Mouse (Mus musculus) liver, embryonic 14.5 days (tissue): ENCODE data around the gene Pan3. TPM values are rescaled to one million over a fixed set of nuclear protein-coding genes. Genes with fewer than 3 reads are reported as not detected.

Experiments
- ATAC-seq: fragments of 200-750 bp; cut with Nextera tagmentation; 2 replicates; pipeline ENCODE4 v1.8.0; 2017; ENCODE audit warnings: moderate number of reproducible peaks, mild to moderate bottlenecking, moderate library complexity; ENCODE audit not compliant: insufficient read depth
- DNase-seq, 3 experiments: peaks; one replicate each; pipeline ENCODE4 v3.0.0-alpha.2; 2012 to 2013; ENCODE audit warnings: low read depth in 3 of 3, low spot score in 3 of 3
- H3K27ac ChIP-seq: fragments of 300-500 bp; sonication (generic); 2 replicates; pipeline ENCODE4 v1.5.1; 2014; ENCODE audit warnings: moderate library complexity, mild to moderate bottlenecking, control low read depth, inconsistent platforms
- H3K27me3 ChIP-seq: fragments of 300-500 bp; sonication (generic); 2 replicates; pipeline ENCODE4 v1.6.1; 2014; ENCODE audit warnings: mild to moderate bottlenecking, low read length, moderate library complexity; ENCODE audit not compliant: control insufficient read depth, insufficient read depth
- H3K36me3 ChIP-seq: fragments of 300-500 bp; sonication (generic); replicated peaks from 2 replicates; pipeline ENCODE4 v1.6.1; 2014; ENCODE audit warnings: low read depth; ENCODE audit not compliant: control insufficient read depth, insufficient read depth
- H3K4me1 ChIP-seq, 2 experiments: fragments of 200-500 bp in 1 of 2; fragments of 300-500 bp in 1 of 2; sonication (generic) in 1 of 2; replicated peaks; 2 replicates each; pipeline ENCODE4 v1.6.1; 2012 to 2014; ENCODE audit warnings: antibody characterized with exemption in 1 of 2, inconsistent platforms in 1 of 2, low read length in 1 of 2; ENCODE audit not compliant: control insufficient read depth in 2 of 2, insufficient read depth in 2 of 2
- H3K4me2 ChIP-seq: fragments of 300-500 bp; sonication (generic); 2 replicates; pipeline ENCODE4 v1.6.1; 2014; ENCODE audit warnings: low read depth, mild to moderate bottlenecking, control low read depth, moderate library complexity
- H3K4me3 ChIP-seq, 2 experiments: fragments of 200-500 bp in 1 of 2; fragments of 300-500 bp in 1 of 2; sonication (generic) in 1 of 2; 2 replicates each; pipeline ENCODE4 v1.5.1; 2012 to 2014; ENCODE audit warnings: low read depth in 2 of 2, low read length in 2 of 2, mild to moderate bottlenecking in 2 of 2, control low read depth in 1 of 2, inconsistent platforms in 1 of 2, moderate library complexity in 1 of 2; ENCODE audit not compliant: insufficient read depth in 1 of 2
- H3K9ac ChIP-seq: fragments of 300-500 bp; sonication (generic); replicated peaks from 2 replicates; pipeline ENCODE4 v1.6.1; 2014; ENCODE audit warnings: mild to moderate bottlenecking, control low read depth, moderate library complexity
- H3K9me3 ChIP-seq: fragments of 300-500 bp; sonication (generic); 2 replicates; pipeline ENCODE4 v1.6.1; 2016; ENCODE audit warnings: low read length, mixed read lengths; ENCODE audit not compliant: control insufficient read depth
- CTCF ChIP-seq: IDR thresholded peaks from 2 replicates; pipeline ENCODE4 v1.5.1; 2016; ENCODE audit warnings: antibody characterized with exemption, low read depth, control low read depth
- EP300 ChIP-seq: IDR thresholded peaks from 2 replicates; pipeline ENCODE4 v1.6.1; 2016; ENCODE audit warnings: antibody characterized with exemption, low read depth
- WGBS: fragments of 180-500 bp; shearing (Covaris S2); extraction: QIAGEN DNeasy Blood & Tissue Kit; methylation state at CpG from one replicate; pipeline ENCODE4 v1.1.7; 2014; ENCODE audit not compliant: insufficient replicate concordance; 5-methylcytosine and 5-hydroxymethylcytosine counted together
- polyA plus RNA-seq, 2 experiments: library from polyadenylated mRNA; depleted of rRNA in 1 of 2; stranded (reverse) in 1 of 2; unstranded in 1 of 2; fragments of >200 nt; fragmentation: Nextera tagmentation in 1 of 2; extraction: Ambion mirVana in 1 of 2; gene quantifications; 2 replicates each; pipeline versions ENCODE4 v1.2.1 to v1.2.3; 2012 to 2014

Gene Pan3
- polyA plus RNA-seq, 2 experiments: 17.2 to 31.3 TPM

- Histone ChIP-seq H3K27me3 (no peaks in the 10 kb centered on the region), H3K9ac (no peak overlapping the region), H3K9me3 (no peaks in the 10 kb centered on the region), H3K36me3 (no peaks in the 10 kb centered on the region), H3K27ac (no peak overlapping the region), H3K4me3 (no peak overlapping the region), H3K4me2 (no peak overlapping the region), H3K4me1 (no peaks in the 10 kb centered on the region)
- DNase-seq (no peak), ATAC-seq (no peak)
- WGBS: 61% methylated on average over 7 of the region's 7 CpGs
- no peak for TF ChIP-seq CTCF
- no peak for TF ChIP-seq EP300
Observed at GRCm38 (mm10) chr5:147566335-147566734, 136.4 kb downstream of the Pan3 start.

DNA sequence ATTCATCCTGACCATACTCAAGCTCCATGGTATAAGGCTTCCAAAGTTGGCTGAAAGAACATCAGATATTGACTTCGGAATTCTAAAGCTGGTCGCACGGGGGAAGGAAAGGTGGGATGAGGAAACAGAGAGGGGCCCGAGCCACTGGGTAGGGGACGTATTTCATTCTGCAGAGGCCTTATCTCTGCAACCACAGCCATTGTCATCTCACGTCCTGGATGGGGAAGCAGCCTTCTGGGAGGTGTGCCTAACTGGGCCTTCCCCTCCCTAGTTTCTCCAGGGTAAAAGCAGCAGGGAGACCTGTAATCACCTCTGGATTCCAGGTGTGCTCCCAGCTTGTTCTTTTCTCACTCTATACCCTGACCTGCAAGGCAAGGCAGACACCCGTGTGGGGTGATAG is 142.7 kb downstream of the Pan3 start:
- TF ChIP-seq CTCF (no peak), EP300 (no peak)
- ATAC-seq: no peak
- WGBS: 17% methylated on average over 7 of the region's 7 CpGs
- Histone ChIP-seq H3K4me3 (no peak overlapping the region), H3K9ac (no peak overlapping the region), H3K9me3 (no peaks in the 10 kb centered on the region), H3K36me3 (no peaks in the 10 kb centered on the region), H3K27ac (no peak overlapping the region), H3K4me1 (peaks cover 0 to 3% of the 10 kb centered on the region in 2 experiments; a peak in 1 of 4 replicates), H3K27me3 (no peaks in the 10 kb centered on the region), H3K4me2 (no peak overlapping the region)
- no peak for DNase-seq

GRCm38 (mm10) chr5:147573555-147573954 is 143.6 kb downstream of the Pan3 start:
- no peaks in the 10 kb centered on the region for H3K27me3 ChIP-seq
- H3K4me2 ChIP-seq: no peak overlapping the region
- ATAC-seq (no peak), DNase-seq (no peak)
- 56% methylated on average over 1 of the region's 1 CpGs for WGBS
- H3K9me3 ChIP-seq: no peaks in the 10 kb centered on the region
- no peak overlapping the region for H3K27ac ChIP-seq
- H3K36me3 ChIP-seq: no peaks in the 10 kb centered on the region
- no peak overlapping the region for H3K9ac ChIP-seq
- no peak overlapping the region for H3K4me3 ChIP-seq
- TF ChIP-seq CTCF (no peak), EP300 (no peak)
- peaks cover 0 to 3% of the 10 kb centered on the region in 2 experiments; a peak in 1 of 4 replicates for H3K4me1 ChIP-seq

GRCm38 (mm10) chr5:147574517-147574916 is 144.6 kb downstream of the Pan3 start:
- ATAC-seq: peak; percentile 73
- peak in 1 of 3 experiments; percentile 20 for DNase-seq
- H3K36me3 ChIP-seq: no peaks in the 10 kb centered on the region
- H3K27ac ChIP-seq: no peak overlapping the region
- 13% methylated on average over 8 of the region's 8 CpGs for WGBS
- peaks cover 0 to 3% of the 10 kb centered on the region in 2 experiments; a peak in 1 of 4 replicates for H3K4me1 ChIP-seq
- H3K4me2 ChIP-seq: no peak overlapping the region
- H3K9me3 ChIP-seq: no peaks in the 10 kb centered on the region
- no peak overlapping the region for H3K4me3 ChIP-seq
- no peak overlapping the region for H3K9ac ChIP-seq
- TF ChIP-seq EP300: no peak
- no peak; the same call in 1 of the 2 replicates for TF ChIP-seq CTCF
- no peaks in the 10 kb centered on the region for H3K27me3 ChIP-seq

DNA sequence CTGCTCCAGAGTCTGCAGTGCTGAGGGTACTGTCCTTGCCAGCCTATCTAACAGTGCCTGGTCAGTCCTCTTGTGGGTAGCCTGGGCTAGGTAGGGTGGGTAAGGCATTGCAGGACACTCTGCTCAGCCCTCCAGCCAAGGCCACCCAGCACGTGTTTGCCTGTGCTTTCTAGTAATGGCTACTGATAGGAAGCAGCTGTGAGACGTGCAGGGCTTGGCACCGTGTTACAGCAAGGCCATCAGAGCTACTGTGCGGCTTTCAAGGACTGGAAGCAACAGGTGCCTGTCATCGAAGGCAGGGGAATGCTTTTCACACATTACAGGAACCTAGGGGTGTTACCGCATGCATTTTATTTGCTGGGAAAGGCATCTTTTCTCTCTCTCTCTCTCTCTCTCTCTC is 147.0 kb downstream of the Pan3 start:
- no peak for ATAC-seq
- Histone ChIP-seq H3K27ac (no peak overlapping the region), H3K4me1 (peaks cover 0 to 3% of the 10 kb centered on the region in 2 experiments; a peak in 1 of 4 replicates), H3K9ac (no peak overlapping the region), H3K4me2 (no peak overlapping the region), H3K27me3 (no peaks in the 10 kb centered on the region), H3K9me3 (no peaks in the 10 kb centered on the region), H3K4me3 (no peak overlapping the region), H3K36me3 (no peaks in the 10 kb centered on the region)
- TF ChIP-seq CTCF: no peak
- TF ChIP-seq EP300: no peak
- no peak for DNase-seq
- 53% methylated on average over 6 of the region's 6 CpGs for WGBS
